ENCODE assay signal across 12 mouse cellular contexts in genomic region chr3:90512948-90513642, GRCm38 (mm10). TPM values are rescaled to one million over a fixed set of nuclear protein-coding genes. Genes with fewer than 3 reads are reported as not detected.
DNase-seq lines count a peak whose midpoint lies in the region; ATAC-seq lines count a peak whose summit lies in the region.
"Had no signal": no experiment of that assay in that cellular context is flagged by ENCODE, and none has a peak within 500 bp of the region (broad histone marks: within the 10 kb centered on the region; RNA-seq: fewer than 3 reads in every experiment).

No protein-coding gene starts in this region.

- H3K4me3 ChIP-seq in heart, embryonic 14.5 days (ENCODE audit: control insufficient read depth in 1 of 2, insufficient read depth in 1 of 2, low read depth in 1 of 2, low read length in 2 of 2), result peak overlapping the region; percentile 53 to 55
- H3K4me3 ChIP-seq in lung, embryonic 15.5 days, result peak overlapping the region; percentile 46
- peak overlapping the region; percentile 57 for H3K4me3 ChIP-seq in heart, embryonic 15.5 days
- H3K4me3 ChIP-seq in macrophage (ENCODE audit: inconsistent target), result peak overlapping the region; percentile 90

- H3K4me2 ChIP-seq in heart, embryonic 14.5 days (ENCODE audit: low read length), result peak overlapping the region; percentile 92
- H3K4me2 ChIP-seq in lung, embryonic 15.5 days, result peak overlapping the region; percentile 93
- H3K4me2 ChIP-seq in heart, embryonic 15.5 days, result peak overlapping the region; percentile 93

- peaks cover 14 to 21% of the 10 kb centered on the region in 2 experiments for H3K4me1 ChIP-seq in heart, embryonic 14.5 days (ENCODE audit: control insufficient read depth in 2 of 2, insufficient read depth in 2 of 2, low read length in 2 of 2)
- peaks cover 20% of the 10 kb centered on the region for H3K4me1 ChIP-seq in lung, embryonic 15.5 days
- peaks cover 31% of the 10 kb centered on the region for H3K4me1 ChIP-seq in heart, embryonic 15.5 days (replicated peaks)

- peak overlapping the region; percentile 77 to 87; a peak in 3 of 4 replicates for H3K27ac ChIP-seq in heart, embryonic 14.5 days (replicated peaks in 1 of 2; ENCODE audit: control insufficient read depth in 1 of 2, insufficient read depth in 1 of 2, low read depth in 2 of 2, low read length in 2 of 2)
- no peak overlapping the region for H3K27ac ChIP-seq in lung, embryonic 15.5 days
- no peak overlapping the region for H3K27ac ChIP-seq in heart, embryonic 15.5 days
- H3K27ac ChIP-seq in macrophage, result peak overlapping the region; percentile 63
- H3K27ac ChIP-seq: embryonic facial prominence, embryonic 12.5 days; midbrain, embryonic 12.5 days had no signal

- H3K27me3 ChIP-seq in heart, embryonic 14.5 days (ENCODE audit: control insufficient read depth, insufficient read depth, low read length), result no peaks in the 10 kb centered on the region
- H3K27me3 ChIP-seq in lung, embryonic 15.5 days, result no peaks in the 10 kb centered on the region
- no peaks in the 10 kb centered on the region for H3K27me3 ChIP-seq in heart, embryonic 15.5 days
- H3K27me3 ChIP-seq: CH12.LX had no signal

- no peaks in the 10 kb centered on the region for H3K9me3 ChIP-seq in heart, embryonic 14.5 days (ENCODE audit: control insufficient read depth, low read length)
- H3K9me3 ChIP-seq in lung, embryonic 15.5 days, result no peaks in the 10 kb centered on the region
- H3K9me3 ChIP-seq in heart, embryonic 15.5 days (replicated peaks), result no peaks in the 10 kb centered on the region
- H3K9me3 ChIP-seq: embryonic facial prominence, embryonic 12.5 days; midbrain, embryonic 12.5 days had no signal

- ATAC-seq in heart, embryonic 14.5 days (ENCODE audit: insufficient number of reproducible peaks, insufficient read depth, low FRiP score, low read depth), result no peak
- ATAC-seq in lung, embryonic 15.5 days (ENCODE audit: borderline replicate concordance, extremely low read depth, low FRiP score, low TSS enrichment), result no peak
- no peak for ATAC-seq in heart, embryonic 15.5 days (replicated peaks; ENCODE audit: insufficient number of reproducible peaks, insufficient read depth, low FRiP score, low read depth)
- ATAC-seq: activated CD4-positive, CD25-positive, alpha-beta regulatory T cell, adult 4 months had no signal

- peak overlapping the region; percentile 79 for H3K9ac ChIP-seq in heart, embryonic 14.5 days (ENCODE audit: low read length)
- H3K9ac ChIP-seq in lung, embryonic 15.5 days, result no peak overlapping the region
- peak overlapping the region; percentile 66 for H3K9ac ChIP-seq in heart, embryonic 15.5 days

- peaks cover 21% of the 10 kb centered on the region; the same call in 1 of the 2 replicates for H3K36me3 ChIP-seq in heart, embryonic 14.5 days (ENCODE audit: control insufficient read depth, insufficient read depth, low read length)
- H3K36me3 ChIP-seq in lung, embryonic 15.5 days, result no peaks in the 10 kb centered on the region
- H3K36me3 ChIP-seq in heart, embryonic 15.5 days, result no peaks in the 10 kb centered on the region; the same call in 1 of the 2 replicates
- H3K36me3 ChIP-seq in macrophage (ENCODE audit: inconsistent target), result no peaks in the 10 kb centered on the region
- H3K36me3 ChIP-seq: embryonic facial prominence, embryonic 12.5 days; midbrain, embryonic 12.5 days had no signal

- H3K79me2 ChIP-seq in macrophage (ENCODE audit: inconsistent target), result peaks cover 19% of the 10 kb centered on the region

- no peak for DNase-seq in heart, postnatal 4 days
- DNase-seq in lung, postnatal 36 days, result no peak
- DNase-seq in embryo, embryonic 11 days, result no peak
- DNase-seq in retina, postnatal 1 day, result no peak

- WGBS in heart, embryonic 14.5 days, result 58% methylated on average over 9 of the region's 9 CpGs
- WGBS in lung, embryonic 15.5 days, result 69% methylated on average over 9 of the region's 9 CpGs
- WGBS in heart, embryonic 15.5 days, result 61% methylated on average over 9 of the region's 9 CpGs
- WGBS in macrophage (ENCODE audit: missing documents), result 98% methylated on average over 8 of the region's 9 CpGs

RNA-seq across cellular contexts. Expression of gene S100a1, which starts 1.1 kb away (rescaled TPM):
- 319 and 338 TPM in 2 replicates for polyA plus RNA-seq in heart, embryonic 14.5 days (2014; fragmentation: Nextera tagmentation; extraction: Ambion mirVana)
- total RNA-seq in heart, postnatal 4 days (2021), result 100 to 1,000 TPM; 282 to 313 TPM
- 42.8 and 45.3 TPM in 2 replicates for polyA plus RNA-seq in lung, embryonic 15.5 days (2015; fragmentation: Nextera tagmentation; extraction: Ambion mirVana)
- 247 and 315 TPM in 2 replicates for polyA plus RNA-seq in heart, embryonic 15.5 days (2015; fragmentation: Nextera tagmentation; extraction: Ambion mirVana)
- 10 to 100 TPM in 5 of 26 experiments, 1 to 10 TPM in 21; 2.8 to 21.7 (median 7.5) TPM for total RNA-seq in macrophage (2018; cell fraction: chromatin; rRNA removed)
- 100 to 1,000 TPM in 25 of 26 experiments, 10 to 100 TPM in 1; 90.7 to 695 (median 289) TPM for total RNA-seq in macrophage (2018; cell fraction: cytosol; rRNA removed)
- total RNA-seq in macrophage (2018; cell fraction: nucleus; rRNA removed), result 100 to 1,000 TPM in 3 of 26 experiments, 10 to 100 TPM in 23; 19.7 to 144 (median 44.2) TPM
- polyA plus RNA-seq in macrophage (2018), result 229 to 857 TPM (median 718 TPM) in 3 replicates

RNA-seq across cellular contexts. Expression of gene S100a13, which starts 1.1 kb away (rescaled TPM):
- 86.9 and 99.9 TPM in 2 replicates for polyA plus RNA-seq in heart, embryonic 14.5 days (2014; fragmentation: Nextera tagmentation; extraction: Ambion mirVana)
- total RNA-seq in heart, postnatal 4 days (2021), result 10 to 100 TPM; 34.2 to 37.9 TPM
- polyA plus RNA-seq in lung, embryonic 15.5 days (2015; fragmentation: Nextera tagmentation; extraction: Ambion mirVana), result 43.9 and 44.6 TPM in 2 replicates
- polyA plus RNA-seq in heart, embryonic 15.5 days (2015; fragmentation: Nextera tagmentation; extraction: Ambion mirVana), result 73.0 and 94.1 TPM in 2 replicates
- 10 to 100 TPM in 8 of 26 experiments, 1 to 10 TPM in 17, not detected in 1; 2.1 to 16.7 (median 6.9) TPM for total RNA-seq in macrophage (2018; cell fraction: chromatin; rRNA removed)
- 10 to 100 TPM; 37.2 to 80.5 (median 50.5) TPM for total RNA-seq in macrophage (2018; cell fraction: cytosol; rRNA removed)
- 10 to 100 TPM in 23 of 26 experiments, 1 to 10 TPM in 3; 7.9 to 29.7 (median 19.0) TPM for total RNA-seq in macrophage (2018; cell fraction: nucleus; rRNA removed)
- polyA plus RNA-seq in macrophage (2018), result 61.0 to 85.4 TPM (median 63.2 TPM) in 3 replicates

RNA-seq across cellular contexts. Expression of gene Chtop, which starts 3.8 kb away (rescaled TPM):
- polyA plus RNA-seq in heart, embryonic 14.5 days (2014; fragmentation: Nextera tagmentation; extraction: Ambion mirVana), result 60.2 and 65.7 TPM in 2 replicates
- 100 to 1,000 TPM; 140 to 143 TPM for total RNA-seq in heart, postnatal 4 days (2021)
- 154 TPM in 2 replicates for polyA plus RNA-seq in lung, embryonic 15.5 days (2015; fragmentation: Nextera tagmentation; extraction: Ambion mirVana)
- 90.9 and 98.3 TPM in 2 replicates for polyA plus RNA-seq in heart, embryonic 15.5 days (2015; fragmentation: Nextera tagmentation; extraction: Ambion mirVana)
- 10 to 100 TPM; 48.8 to 85.5 (median 71.0) TPM for total RNA-seq in macrophage (2018; cell fraction: chromatin; rRNA removed)
- total RNA-seq in macrophage (2018; cell fraction: cytosol; rRNA removed), result 10 to 100 TPM; 54.6 to 73.0 (median 65.6) TPM
- total RNA-seq in macrophage (2018; cell fraction: nucleus; rRNA removed), result 100 to 1,000 TPM in 1 of 26 experiments, 10 to 100 TPM in 25; 73.6 to 102 (median 89.1) TPM
- 50.7 to 64.7 TPM (median 57.9 TPM) in 3 replicates for polyA plus RNA-seq in macrophage (2018)

RNA-seq across cellular contexts. Expression of gene S100a14, which starts 13.6 kb away (rescaled TPM):
- not detected in 2 replicates for polyA plus RNA-seq in heart, embryonic 14.5 days (2014; fragmentation: Nextera tagmentation; extraction: Ambion mirVana)
- total RNA-seq in heart, postnatal 4 days (2021), result under 1 TPM in 1 of 2 experiments, not detected in 1; 0.74 TPM
- 7.9 and 12.6 TPM in 2 replicates for polyA plus RNA-seq in lung, embryonic 15.5 days (2015; fragmentation: Nextera tagmentation; extraction: Ambion mirVana)
- polyA plus RNA-seq in heart, embryonic 15.5 days (2015; fragmentation: Nextera tagmentation; extraction: Ambion mirVana), result 1.1 and 7.5 TPM in 2 replicates
- total RNA-seq in macrophage (2018; cell fraction: chromatin; rRNA removed), result 1 to 10 TPM in 2 of 26 experiments, under 1 TPM in 2, not detected in 22; 0.46 to 1.2 (median 0.95) TPM
- total RNA-seq in macrophage (2018; cell fraction: cytosol; rRNA removed), result not detected
- total RNA-seq in macrophage (2018; cell fraction: nucleus; rRNA removed), result 1 to 10 TPM in 1 of 26 experiments, under 1 TPM in 3, not detected in 22; 0.35 to 1.0 (median 0.51) TPM
- polyA plus RNA-seq in macrophage (2018), result not detected in 3 replicates
- total RNA-seq: CH12.LX had no signal
- polyA plus RNA-seq: midbrain, embryonic 12.5 days had no signal

RNA-seq across cellular contexts. Expression of gene Snapin, which starts 22.3 kb away (rescaled TPM):
- 83.8 and 89.3 TPM in 2 replicates for polyA plus RNA-seq in heart, embryonic 14.5 days (2014; fragmentation: Nextera tagmentation; extraction: Ambion mirVana)
- total RNA-seq in heart, postnatal 4 days (2021), result 10 to 100 TPM; 50.0 to 58.0 TPM
- 77.3 and 85.6 TPM in 2 replicates for polyA plus RNA-seq in lung, embryonic 15.5 days (2015; fragmentation: Nextera tagmentation; extraction: Ambion mirVana)
- polyA plus RNA-seq in heart, embryonic 15.5 days (2015; fragmentation: Nextera tagmentation; extraction: Ambion mirVana), result 71.5 and 75.1 TPM in 2 replicates
- total RNA-seq in macrophage (2018; cell fraction: chromatin; rRNA removed), result 10 to 100 TPM; 14.8 to 85.3 (median 39.7) TPM
- 10 to 100 TPM; 48.5 to 83.4 (median 61.9) TPM for total RNA-seq in macrophage (2018; cell fraction: cytosol; rRNA removed)
- total RNA-seq in macrophage (2018; cell fraction: nucleus; rRNA removed), result 100 to 1,000 TPM in 1 of 26 experiments, 10 to 100 TPM in 25; 27.7 to 103 (median 43.0) TPM
- 56.7 to 92.3 TPM (median 76.9 TPM) in 3 replicates for polyA plus RNA-seq in macrophage (2018)

Comparison
In these comparisons a context has a peak if more than half of its experiments do, and no peak if none do; other contexts are left out.
1. H3K27ac ChIP-seq: peak in heart, embryonic 14.5 days (2 of 2) and macrophage (single experiment); none in lung, embryonic 15.5 days (single experiment) and heart, embryonic 15.5 days (single experiment).
2. Peak in every context shown above with its lines, with median percentiles within 50 percentile points of each other: H3K4me2 ChIP-seq and H3K4me3 ChIP-seq.